Mouse (Mus musculus) cerebellum, postnatal 25 days (tissue): ENCODE results near the gene Prkacb.
"Not testable (repeated sequence)": the region's sequence is repeated elsewhere in the genome, so short reads cannot be mapped to it uniquely, and the experiment has no call there.

ENCODE experiments used
- DNase-seq, 2 experiments: peaks; one replicate each; pipeline ENCODE4 v3.0.0; 2021; ENCODE audit warnings: mixed read lengths in 2 of 2

Prkacb gene

GRCm38 (mm10) chr3:146778451-146778850 is 34.3 kb downstream of the Prkacb start:
- DNase-seq: no peak

- no peak for DNase-seq
Observed at GRCm38 (mm10) chr3:146776711-146777110, 36.1 kb downstream of the Prkacb start.

GRCm38 (mm10) chr3:146770853-146771252 is 41.9 kb downstream of the Prkacb start:
- peak; percentile 38 to 46 for DNase-seq

GRCm38 (mm10) chr3:146769940-146770659 is 42.7 kb downstream of the Prkacb start:
- DNase-seq: peak; percentile 65 to 71

- DNase-seq: peak in 1 of 2 experiments; percentile 38
Observed at GRCm38 (mm10) chr3:146769569-146769939, 43.2 kb downstream of the Prkacb start.

- peak; percentile 63 to 72 for DNase-seq
Observed at GRCm38 (mm10) chr3:146768921-146769320, 43.9 kb downstream of the Prkacb start.

GRCm38 (mm10) chr3:146768360-146768759 is 44.4 kb downstream of the Prkacb start:
- peak in 1 of 2 experiments; percentile 23 for DNase-seq

GRCm38 (mm10) chr3:146766701-146767181 is 46.0 kb downstream of the Prkacb start:
- DNase-seq: peak in 1 of 2 experiments; percentile 22

GRCm38 (mm10) chr3:146766071-146766605 is 46.7 kb downstream of the Prkacb start:
- DNase-seq: no peak

GRCm38 (mm10) chr3:146764871-146765529 is 47.8 kb downstream of the Prkacb start:
- DNase-seq: no peak

GRCm38 (mm10) chr3:146763054-146763453 is 49.7 kb downstream of the Prkacb start:
- not testable (repeated sequence) for DNase-seq

GRCm38 (mm10) chr3:146761276-146761675 is 51.5 kb downstream of the Prkacb start:
- DNase-seq: no peak

GRCm38 (mm10) chr3:146757970-146758960 is 54.5 kb downstream of the Prkacb start:
- DNase-seq: no peak

GRCm38 (mm10) chr3:146754270-146754669 is 58.5 kb downstream of the Prkacb start:
- no peak for DNase-seq

GRCm38 (mm10) chr3:146741564-146742202 is 71.1 kb downstream of the Prkacb start:
- DNase-seq: no peak

GRCm38 (mm10) chr3:146741158-146741557 is 71.6 kb downstream of the Prkacb start:
- DNase-seq: no peak

GRCm38 (mm10) chr3:146736186-146736585 is 76.6 kb downstream of the Prkacb start:
- DNase-seq: not testable (repeated sequence)

- DNase-seq: no peak
Observed at GRCm38 (mm10) chr3:146735657-146736056, 77.1 kb downstream of the Prkacb start.

- DNase-seq: no peak
Observed at GRCm38 (mm10) chr3:146734907-146735629, 77.7 kb downstream of the Prkacb start.

- no peak for DNase-seq
Observed at GRCm38 (mm10) chr3:146731499-146731898, 81.3 kb downstream of the Prkacb start.

- no peak for DNase-seq
Observed at GRCm38 (mm10) chr3:146723037-146723436, 89.8 kb downstream of the Prkacb start.
